8 mouse cellular contexts compared by ENCODE assay signal in the genomic region with DNA sequence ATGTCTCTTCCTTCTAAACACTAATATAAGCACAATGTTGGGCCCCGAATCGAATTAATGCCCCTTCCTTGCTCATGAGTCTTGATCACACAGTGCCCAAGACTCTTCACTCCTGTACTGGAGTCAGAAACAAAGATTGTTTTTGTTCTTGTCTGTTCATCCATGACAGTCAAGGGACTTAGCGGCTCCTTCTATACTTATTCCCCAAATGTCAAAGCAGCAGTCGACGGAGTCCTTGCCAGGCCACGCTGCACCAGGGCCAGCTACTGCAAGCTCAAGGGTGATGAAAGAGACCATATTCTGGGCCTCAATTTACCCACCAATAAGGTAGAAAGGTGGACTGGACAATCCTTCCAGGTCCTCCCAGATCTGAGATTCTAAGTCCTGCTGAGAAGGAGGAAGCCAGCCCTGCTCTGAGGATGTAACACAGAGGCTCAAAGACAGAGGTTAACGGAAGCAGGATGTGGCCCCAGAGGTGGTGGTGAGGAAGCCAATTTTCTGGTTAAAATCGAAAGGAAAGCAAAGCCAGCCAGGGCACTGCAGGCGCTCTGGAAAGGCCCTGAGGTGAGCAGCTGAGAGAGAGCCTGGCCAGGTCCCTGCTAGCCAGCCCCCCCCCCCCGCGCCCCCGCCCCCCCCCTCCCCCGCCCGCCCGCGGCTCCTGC. TPM values are rescaled to one million over a fixed set of nuclear protein-coding genes. Genes with fewer than 3 reads are reported as not detected.
A peak's percentile ranks its signal among the peaks of the same experiment; 100 is the strongest.
DNase-seq lines count a peak whose midpoint lies in the region; ATAC-seq and TF ChIP-seq lines count a peak whose summit lies in the region.

No protein-coding gene starts in this region.

- no peak overlapping the region for H3K4me2 ChIP-seq in midbrain, embryonic 15.5 days

- H3K4me1 ChIP-seq in heart, embryonic 10.5 days, result peaks cover 43% of the 10 kb centered on the region
- peaks cover 16% of the 10 kb centered on the region for H3K4me1 ChIP-seq in midbrain, embryonic 15.5 days

- 44% methylated on average over 13 of the region's 16 CpGs for WGBS in heart, embryonic 10.5 days
- WGBS in midbrain, embryonic 15.5 days, result 34% methylated on average over 11 of the region's 16 CpGs

- H3K9me3 ChIP-seq in heart, embryonic 10.5 days, result no peaks in the 10 kb centered on the region
- H3K9me3 ChIP-seq in midbrain, embryonic 15.5 days, result no peaks in the 10 kb centered on the region

- peak overlapping the region; percentile 55 for H3K27ac ChIP-seq in gastrocnemius, adult 2 months
- peak overlapping the region; percentile 32; the same call in 1 of the 2 replicates for H3K27ac ChIP-seq in heart, embryonic 10.5 days
- 0 out of 2 replicates have a peak overlapping the region, but pooled peaks have one; percentile 31 for H3K27ac ChIP-seq in midbrain, embryonic 15.5 days

- intact Hi-C loops in gastrocnemius, adult 2 months (cut with DNase I), result no loop called here

- no peak for TF ChIP-seq CTCF in gastrocnemius, adult 2 months (IDR thresholded peaks at IDR 0.05)

- H3K36me3 ChIP-seq in heart, embryonic 10.5 days, result no peaks in the 10 kb centered on the region
- H3K36me3 ChIP-seq in midbrain, embryonic 15.5 days (replicated peaks), result no peaks in the 10 kb centered on the region

- peak overlapping the region; percentile 57 for H3K4me3 ChIP-seq in gastrocnemius, adult 2 months
- no peak overlapping the region; the same call in 1 of the 2 replicates for H3K4me3 ChIP-seq in heart, embryonic 10.5 days
- no peak overlapping the region for H3K4me3 ChIP-seq in midbrain, embryonic 15.5 days

- ATAC-seq in midbrain, embryonic 15.5 days (replicated peaks), result no peak
- no peak for ATAC-seq in frontal cortex, adult (ENCODE audit: low TSS enrichment)

- DNase-seq in gastrocnemius, adult 2 months, result peak; percentile 44
- no peak for DNase-seq in gastrocnemius, postnatal 10 days
- DNase-seq in T-cell, adult 2 months (ENCODE audit: low spot score), result peak; percentile 89
- DNase-seq in heart, embryonic 10.5 days (ENCODE audit: low spot score), result no peak
- DNase-seq in kidney, postnatal 14 days, result peak; percentile 67
- DNase-seq in right cerebral cortex, postnatal 10 days (ENCODE audit: low spot score in 2 of 2), result no peak

- H3K27me3 ChIP-seq in heart, embryonic 10.5 days (ENCODE audit: insufficient read depth, poor library complexity, severe bottlenecking), result peaks cover under 1% of the 10 kb centered on the region; the same call in 1 of the 2 replicates
- no peaks in the 10 kb centered on the region for H3K27me3 ChIP-seq in midbrain, embryonic 15.5 days (replicated peaks)

- no peak overlapping the region for H3K9ac ChIP-seq in midbrain, embryonic 15.5 days

RNA-seq across cellular contexts. Expression of a gene that starts 8.2 kb away (rescaled TPM):
- total RNA-seq in gastrocnemius, adult 2 months (2021), result 10 to 100 TPM; 46.9 to 78.3 TPM
- 10 to 100 TPM; 23.7 to 27.0 TPM for total RNA-seq in gastrocnemius, postnatal 10 days (2021)
- 16.0 and 17.0 TPM in 2 replicates for polyA plus RNA-seq in heart, embryonic 10.5 days (2016; fragmentation: Nextera tagmentation; extraction: Ambion mirVana)
- 21.4 and 33.6 TPM in 2 replicates for polyA plus RNA-seq in midbrain, embryonic 15.5 days (2015; fragmentation: Nextera tagmentation; extraction: Ambion mirVana)

RNA-seq across cellular contexts. Expression of a gene that starts 46.1 kb away (rescaled TPM):
- not detected for total RNA-seq in gastrocnemius, adult 2 months (2021)
- total RNA-seq in gastrocnemius, postnatal 10 days (2021), result not detected
- polyA plus RNA-seq in heart, embryonic 10.5 days (2016; fragmentation: Nextera tagmentation; extraction: Ambion mirVana), result 0.06 TPM in 1 of 2 replicates, not detected in the other
- 0.06 TPM in 1 of 2 replicates, not detected in the other for polyA plus RNA-seq in midbrain, embryonic 15.5 days (2015; fragmentation: Nextera tagmentation; extraction: Ambion mirVana)

Comparison
In these comparisons a context has a peak if more than half of its experiments do, and no peak if none do; other contexts are left out.
1. DNase-seq: peak in gastrocnemius, adult 2 months (single experiment), T-cell, adult 2 months (single experiment) and kidney, postnatal 14 days (single experiment); none in gastrocnemius, postnatal 10 days (single experiment), heart, embryonic 10.5 days (single experiment) and right cerebral cortex, postnatal 10 days (0 of 2).
2. Peak in every context shown above with its lines, with median percentiles within 50 percentile points of each other: H3K27ac ChIP-seq.